Mouse (Mus musculus): Measurements from ENCODE around the gene Wipf3.

The Wipf3 gene

DNA sequence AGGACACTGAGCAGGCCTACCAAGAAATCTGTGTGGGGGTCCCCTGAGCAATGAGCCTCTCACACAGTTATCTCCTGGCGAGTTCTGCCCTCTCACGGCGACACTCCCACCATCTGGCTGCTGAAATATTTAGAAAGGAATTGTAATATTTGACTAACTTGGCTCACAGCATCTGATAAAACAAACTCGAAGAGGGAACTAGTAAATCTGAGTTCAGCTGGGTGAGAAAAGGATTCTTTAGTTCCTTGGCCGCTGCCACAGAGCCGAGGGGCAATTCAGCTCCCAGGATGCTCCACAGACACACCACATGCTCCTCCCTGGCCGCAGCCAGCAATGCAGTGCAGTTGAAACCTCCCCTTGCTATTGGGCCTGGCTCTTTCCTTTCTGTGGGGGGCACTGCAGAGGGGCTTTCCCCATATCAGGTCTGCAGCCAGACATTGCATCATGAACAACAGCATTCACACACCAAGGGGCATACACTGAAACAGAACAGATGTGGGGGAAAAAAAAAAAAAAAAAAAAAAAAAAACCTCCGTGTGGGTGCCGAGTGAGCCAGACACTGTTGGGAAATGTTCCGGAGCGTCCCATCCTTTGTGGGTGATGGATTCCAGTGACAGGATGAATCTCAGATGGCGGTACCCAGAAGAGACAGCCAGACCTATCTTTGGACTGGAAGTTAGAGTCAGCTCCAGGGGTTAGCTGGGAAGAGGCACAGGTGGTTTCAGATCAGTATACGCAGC lies 3.6 kb downstream of the Wipf3 start:
- peak; percentile 43 for DNase-seq

DNA sequence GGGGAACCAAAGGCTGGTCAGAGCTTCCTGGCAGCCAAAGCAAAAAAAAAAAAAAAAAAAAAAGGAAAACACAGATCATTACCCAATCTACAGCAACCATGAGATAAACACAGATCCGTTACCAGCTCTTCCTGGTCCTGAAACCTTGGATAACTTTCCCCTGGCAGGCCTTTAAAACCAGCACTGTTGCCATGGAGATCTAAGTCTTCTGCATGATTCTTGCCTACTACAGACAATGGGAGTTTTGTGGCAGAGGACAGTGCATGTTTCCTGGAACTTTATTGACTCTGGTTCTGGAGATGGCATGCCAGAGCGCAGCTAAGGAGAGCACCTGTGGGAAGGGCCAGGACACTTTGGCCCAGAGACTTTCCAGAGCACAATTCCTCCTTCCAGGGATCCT lies 4.8 kb downstream of the Wipf3 start:
- DNase-seq = no peak

DNA sequence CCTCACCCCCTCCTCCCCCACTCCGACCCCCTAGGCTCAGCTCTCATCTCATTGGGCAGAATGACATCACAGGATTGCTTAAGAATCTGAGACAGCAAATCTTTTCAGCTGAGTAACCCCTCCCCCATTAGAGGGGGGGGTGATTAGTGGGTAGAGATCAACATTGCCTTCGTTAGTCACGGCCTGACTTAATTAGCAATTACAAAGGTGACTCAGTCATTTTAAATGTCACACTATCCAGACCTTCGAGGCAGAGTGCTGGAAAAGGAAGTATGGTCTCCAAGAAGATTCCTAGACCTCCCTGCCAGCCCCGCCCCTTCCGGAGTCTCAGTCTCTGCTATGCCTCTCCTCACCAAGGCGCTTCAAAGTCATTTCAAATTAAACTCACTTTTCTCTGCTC lies 6.3 kb downstream of the Wipf3 start:
- DNase-seq = no peak

DNA sequence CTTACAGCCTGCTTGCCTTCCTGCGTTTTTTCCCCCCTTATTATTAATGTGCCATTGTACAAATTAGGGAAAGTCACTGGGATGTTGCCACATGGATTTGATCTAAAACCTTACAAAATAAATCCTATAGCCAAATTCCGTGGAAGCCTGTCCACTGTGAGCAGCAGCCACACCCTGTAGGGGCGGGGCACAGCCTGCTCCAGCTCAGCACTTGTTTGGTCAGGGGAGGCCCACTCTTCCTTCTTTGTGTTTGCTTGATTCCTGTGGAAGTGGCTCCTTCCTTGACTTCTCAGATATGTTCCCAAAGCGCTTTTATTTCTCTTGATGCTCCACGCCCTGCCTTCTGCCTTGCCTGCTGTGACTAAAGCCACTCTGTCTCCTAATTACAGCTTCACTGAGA lies 6.9 kb downstream of the Wipf3 start:
- no peak for DNase-seq

DNA sequence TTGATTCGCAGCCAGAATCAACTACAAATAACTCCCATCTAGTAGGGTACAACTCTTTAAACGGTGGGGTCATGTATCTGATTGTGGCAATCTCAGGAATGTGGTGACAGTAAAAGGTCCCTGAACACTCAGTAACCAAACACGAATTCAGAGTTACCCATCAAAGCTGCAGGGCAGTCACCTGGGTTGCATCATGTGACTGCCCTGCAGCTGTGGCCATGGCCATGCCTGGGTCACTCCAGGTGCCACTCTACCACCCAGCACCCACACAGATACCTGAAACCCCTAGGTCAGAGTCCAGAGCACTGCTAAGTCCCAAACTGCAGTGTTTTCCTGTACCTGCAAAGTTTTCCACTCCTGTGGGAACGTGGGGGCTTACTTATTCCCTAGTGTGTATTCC lies 9.1 kb downstream of the Wipf3 start:
- no peak for DNase-seq

DNA sequence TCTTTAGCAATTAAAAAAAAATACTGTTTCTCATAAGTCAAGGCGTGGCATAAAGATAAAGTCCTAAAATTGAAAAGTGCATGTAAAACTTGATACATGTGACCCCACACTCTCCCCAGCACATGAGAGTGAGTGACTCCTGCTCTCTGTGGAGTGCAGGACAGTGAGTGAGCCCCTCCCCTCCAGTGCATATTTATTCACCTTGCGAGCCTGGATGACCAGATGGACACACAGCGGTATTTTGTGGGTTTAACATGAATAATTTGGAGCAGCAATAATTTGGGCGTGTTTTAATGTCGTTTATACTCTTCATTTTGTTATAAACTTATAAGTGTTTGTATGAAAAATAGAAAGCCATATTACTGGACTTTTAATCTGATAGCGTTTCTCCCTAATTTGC lies 11.3 kb downstream of the Wipf3 start:
- DNase-seq = no peak

DNA sequence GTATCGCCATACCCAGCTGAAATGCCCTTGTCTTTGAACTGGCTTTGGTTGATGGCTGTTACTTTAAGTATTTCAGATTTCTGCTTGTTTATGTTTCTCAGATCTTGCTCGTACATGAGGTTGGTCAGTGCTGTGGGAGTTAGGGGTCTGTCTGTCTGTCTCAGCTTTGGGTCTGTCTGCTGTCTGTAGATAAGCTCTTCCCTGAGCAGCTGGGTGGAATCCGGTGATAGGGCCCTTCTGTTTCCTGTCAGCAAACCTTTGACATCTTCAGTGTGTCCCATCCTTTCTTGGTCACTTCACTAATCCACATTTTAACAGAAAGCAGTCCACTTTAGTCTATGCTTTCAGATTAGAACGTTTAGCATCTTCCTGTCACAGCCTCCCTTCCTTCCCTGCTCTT lies 14.3 kb downstream of the Wipf3 start:
- no peak for DNase-seq

DNA sequence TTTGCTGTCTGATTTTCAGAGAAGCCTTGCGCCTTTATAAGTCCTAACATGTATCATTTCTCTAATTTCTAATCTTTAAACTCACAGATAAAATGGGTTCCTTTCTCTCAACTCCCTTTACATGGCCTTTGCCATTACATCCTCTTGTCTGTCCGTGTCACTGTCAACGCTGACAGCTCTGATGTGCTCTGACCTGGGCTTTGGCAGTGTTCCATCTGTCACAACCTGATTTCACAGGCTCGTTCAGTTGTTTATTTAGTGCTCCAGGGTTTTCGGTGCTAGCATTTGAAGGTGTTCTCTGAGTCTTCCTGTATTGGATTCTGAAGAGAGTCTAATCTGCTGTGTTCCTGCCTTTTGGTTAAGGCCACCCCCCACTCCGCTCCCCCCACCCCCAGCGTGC lies 14.7 kb downstream of the Wipf3 start:
- no peak for DNase-seq

DNA sequence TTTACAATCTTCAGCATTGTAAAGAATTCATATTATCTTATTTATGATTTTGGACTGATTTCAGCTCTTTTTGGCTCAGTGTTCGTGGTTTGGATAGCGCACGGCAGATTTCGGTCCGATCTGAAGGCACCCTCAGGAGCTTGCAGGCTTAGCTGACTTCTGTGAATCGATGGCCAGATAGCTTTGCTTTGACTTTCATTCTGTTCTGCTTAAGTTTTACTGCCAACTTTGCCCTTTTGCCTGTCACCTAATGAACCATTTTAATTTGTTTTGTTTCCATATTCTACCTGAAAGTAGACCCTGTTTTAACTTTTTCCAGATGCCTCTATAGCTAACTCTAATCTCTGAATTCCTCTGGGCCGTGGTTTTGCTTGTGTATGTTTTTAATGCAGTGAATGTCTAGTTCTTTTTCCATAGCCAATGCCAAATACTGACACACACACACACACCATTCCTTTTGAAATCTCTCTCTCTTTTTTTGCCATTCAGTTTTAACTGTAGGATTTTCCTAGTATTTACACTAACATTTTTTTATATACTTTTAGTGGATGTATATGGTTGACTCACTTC lies 15.9 kb downstream of the Wipf3 start:
- DNase-seq = no peak

DNA sequence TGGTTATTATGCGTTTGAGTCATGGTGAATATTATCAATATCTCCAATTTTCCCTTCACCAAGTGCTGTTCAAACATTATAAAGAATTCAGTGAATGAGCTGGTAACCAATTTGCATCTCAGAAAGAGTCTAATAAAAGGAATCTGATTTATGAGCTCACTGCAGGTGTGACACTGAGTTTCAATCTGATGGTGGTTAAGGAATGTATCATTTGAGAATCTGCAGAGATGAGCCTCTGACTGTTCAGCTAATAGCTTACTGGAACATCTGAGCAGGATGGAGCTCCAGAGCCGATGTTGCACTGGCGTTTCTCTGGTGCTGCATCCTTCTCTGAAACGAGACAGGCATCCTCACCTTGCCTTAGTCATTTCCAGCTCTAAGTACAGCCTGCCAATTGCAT lies 17.9 kb downstream of the Wipf3 start:
- no peak for DNase-seq

DNA sequence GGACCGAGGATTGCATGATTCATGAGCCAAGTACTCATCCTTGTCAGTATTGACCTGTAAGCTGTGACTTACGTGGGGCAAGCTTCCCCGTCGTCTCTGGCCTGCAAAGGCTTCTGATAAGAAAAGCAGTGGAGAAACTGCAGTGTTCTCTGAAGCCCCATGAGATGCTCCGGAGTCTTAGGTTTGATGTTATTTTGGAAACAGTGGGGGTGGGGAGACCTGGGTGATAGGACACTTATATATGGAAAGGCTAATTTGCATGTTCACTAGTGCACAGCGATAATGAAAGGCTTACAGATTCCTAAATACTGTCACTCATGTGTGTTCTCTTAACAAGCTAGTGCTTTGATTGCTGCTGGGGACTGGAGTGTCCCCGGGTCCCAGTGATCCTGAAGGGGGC lies 30.3 kb downstream of the Wipf3 start:
- no peak for DNase-seq

DNA sequence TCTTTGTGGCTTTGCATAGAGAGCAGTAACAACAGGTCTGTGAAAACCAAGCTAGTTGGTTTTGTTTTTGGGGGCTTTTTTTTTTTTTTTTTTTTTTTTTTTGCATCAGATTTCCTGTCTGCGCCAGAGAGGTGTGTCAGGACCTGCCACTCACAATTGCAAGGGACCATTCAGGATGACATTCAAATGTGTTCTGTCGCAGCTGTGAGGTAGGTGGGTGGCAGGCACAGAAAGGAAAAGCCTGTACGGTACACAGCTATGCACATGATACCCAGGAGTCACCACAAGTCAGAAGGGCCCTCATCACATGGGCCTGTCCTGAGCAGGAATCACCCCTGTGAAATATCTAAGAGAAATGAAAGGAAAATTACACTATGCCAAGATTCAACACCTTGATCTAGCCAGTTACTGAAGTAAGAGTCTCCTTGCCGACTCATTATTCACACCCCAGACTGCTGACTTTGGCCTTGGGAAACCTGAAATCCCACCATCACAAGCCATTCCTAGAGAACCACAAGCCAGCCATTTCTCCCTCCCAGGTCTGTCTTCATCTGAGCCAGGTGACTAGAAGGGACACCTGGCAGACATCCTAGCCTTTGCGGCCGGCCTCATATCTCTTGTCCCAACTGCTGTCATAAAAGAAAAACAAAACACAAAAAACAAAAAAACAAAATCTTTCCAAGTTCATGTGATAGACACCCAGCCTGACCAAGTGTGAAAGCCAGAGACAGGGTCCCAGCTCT lies 30.9 kb downstream of the Wipf3 start:
- no peak for DNase-seq

DNA sequence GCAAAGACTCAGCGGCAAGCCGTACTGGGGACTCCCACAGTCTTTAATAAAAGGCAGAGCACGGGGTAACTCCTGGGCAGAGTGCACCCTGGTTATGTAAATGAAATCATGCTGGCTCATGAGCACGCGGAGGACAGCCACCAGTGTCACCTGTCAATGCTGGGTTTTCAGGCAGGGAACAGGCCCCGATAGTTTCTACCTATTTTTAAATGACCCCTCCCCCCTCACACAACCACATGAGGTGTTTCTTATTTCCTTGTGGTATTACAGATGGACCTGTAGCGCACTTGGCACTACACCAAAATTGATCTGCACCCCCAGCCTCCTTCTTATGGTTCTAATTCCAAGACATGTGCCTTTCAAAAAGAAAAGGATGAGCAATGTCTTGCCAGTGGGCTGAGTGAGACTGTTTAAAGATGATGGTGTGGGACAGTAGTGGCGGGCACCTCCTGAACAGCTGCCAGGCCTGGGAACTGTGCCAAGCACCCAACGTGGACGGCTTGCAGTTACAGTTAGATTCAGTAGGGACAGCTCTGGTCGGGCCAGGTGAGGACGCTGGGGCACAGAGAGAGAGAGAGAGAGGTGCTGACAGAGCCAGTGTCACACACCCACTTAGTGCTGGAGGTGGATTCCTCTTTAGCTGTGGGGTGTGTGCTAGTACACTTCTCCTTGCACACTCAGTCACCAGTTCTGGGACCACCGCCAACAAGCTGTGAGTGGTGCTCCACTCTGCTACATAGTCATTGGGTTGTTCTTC lies 31.7 kb downstream of the Wipf3 start:
- DNase-seq = peak; percentile 57

DNA sequence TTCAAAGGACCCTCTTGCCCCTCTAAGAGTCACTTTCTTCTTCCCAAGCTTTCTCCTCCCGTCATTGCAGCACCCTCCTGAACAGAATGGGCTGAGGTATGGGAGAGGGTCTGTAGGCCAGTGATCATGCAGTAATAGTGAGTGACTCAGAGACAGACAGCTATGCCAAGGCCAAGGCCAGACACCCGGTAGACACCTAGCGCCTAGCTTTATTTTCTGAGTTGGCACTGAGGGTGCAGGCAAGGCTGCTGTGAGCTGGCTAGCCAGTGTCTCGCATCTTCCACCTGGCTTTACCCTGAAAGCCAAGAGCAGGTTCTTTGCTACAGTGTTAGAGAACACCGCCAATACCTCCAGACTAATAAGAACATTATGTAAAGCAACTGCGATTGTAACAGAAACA lies 33.4 kb downstream of the Wipf3 start:
- DNase-seq = no peak

DNA sequence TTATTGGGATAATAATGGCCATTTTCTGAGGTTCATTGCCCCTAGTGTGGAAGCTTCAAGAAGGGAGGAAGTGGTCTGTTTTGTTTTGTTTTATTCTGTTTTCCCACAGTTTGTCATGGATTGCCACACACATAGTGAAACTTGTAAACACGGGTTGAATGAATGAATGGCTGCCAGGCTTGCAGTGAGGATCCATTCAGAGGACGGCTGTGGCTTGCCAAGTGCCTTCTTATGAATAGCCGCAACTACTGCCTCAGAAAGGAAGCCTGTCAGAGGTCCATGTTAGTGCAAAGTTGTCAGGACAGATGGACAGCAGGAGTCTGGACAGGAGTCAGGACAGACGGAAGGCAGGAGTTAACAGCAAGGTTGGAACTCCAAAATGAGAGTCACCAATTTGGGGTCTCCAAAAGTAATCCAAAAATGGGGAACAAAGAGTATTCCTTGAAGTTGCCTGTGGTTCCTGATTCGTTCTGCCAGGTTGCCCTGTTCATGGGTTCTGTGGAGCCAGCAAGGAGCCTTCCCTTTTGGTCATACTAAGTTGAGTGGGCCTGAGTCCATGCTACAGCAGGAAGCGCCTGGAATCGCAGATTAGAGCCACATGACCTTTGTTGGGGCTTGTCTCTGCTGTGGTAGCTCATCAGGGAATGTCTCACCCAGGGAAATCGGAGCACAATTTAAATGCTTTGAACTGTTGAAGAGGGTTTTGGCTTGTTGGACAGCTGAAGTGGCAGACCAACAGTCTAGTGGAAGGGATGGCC lies 34.5 kb downstream of the Wipf3 start:
- peak; percentile 67 for DNase-seq

DNA sequence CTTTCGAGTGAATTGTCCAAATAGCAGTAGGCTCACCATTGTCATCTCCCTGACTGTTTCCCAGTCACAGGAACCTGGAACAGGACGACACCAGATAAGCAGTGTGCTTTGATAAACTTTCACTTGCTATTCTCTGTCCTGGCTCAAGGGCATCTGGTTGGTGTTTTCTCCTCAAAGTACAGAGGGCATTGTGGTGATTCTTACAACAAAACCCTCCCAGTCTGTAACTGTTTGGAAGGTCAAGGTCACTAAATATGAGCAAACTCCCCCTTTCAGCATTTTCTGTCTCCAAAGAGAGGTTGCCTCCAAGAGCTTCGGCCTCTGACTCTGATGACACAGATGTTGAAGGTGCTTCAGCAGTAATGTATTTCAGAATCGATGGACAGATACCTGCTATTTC lies 35.5 kb downstream of the Wipf3 start:
- DNase-seq = no peak

DNA sequence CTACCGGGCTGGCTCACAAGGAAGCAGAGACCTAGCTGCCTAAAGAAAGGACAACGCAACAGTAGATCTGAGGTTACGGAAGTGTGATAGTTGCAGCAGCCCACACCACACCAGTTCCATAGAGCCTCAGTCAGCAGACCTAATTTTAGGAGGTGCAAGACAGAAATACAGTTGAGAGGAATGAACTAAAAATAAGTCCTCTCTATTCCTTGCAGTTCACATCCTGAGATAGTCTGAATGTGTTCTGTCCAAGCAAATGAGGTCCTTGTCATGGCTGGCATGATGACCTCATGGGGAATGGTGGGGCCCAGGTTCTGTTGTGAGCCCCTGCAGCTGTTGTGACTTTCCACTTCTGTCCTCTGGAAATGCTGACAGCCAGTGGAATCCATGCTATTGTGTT lies 38.0 kb downstream of the Wipf3 start:
- no peak for DNase-seq

DNA sequence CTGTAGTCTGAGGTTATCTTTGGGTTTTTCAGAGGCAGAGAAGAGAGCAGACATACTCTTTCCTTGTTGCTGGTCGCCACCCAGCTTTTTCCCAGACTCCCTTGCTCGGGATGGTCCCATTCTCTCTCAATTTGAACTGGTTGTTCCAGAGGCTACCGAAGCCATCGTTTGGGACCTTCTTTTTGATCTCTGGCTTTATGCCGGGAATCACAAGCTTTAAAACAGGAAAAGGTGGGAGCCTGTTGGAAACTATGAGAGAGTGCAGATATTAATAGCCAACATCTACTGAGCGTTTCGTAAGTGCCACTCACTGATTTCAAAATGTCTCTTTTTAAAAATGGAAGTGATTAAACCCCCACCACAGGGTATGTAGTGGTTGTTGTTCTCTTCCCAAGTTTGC lies 42.5 kb downstream of the Wipf3 start:
- DNase-seq = peak; percentile 45

DNA sequence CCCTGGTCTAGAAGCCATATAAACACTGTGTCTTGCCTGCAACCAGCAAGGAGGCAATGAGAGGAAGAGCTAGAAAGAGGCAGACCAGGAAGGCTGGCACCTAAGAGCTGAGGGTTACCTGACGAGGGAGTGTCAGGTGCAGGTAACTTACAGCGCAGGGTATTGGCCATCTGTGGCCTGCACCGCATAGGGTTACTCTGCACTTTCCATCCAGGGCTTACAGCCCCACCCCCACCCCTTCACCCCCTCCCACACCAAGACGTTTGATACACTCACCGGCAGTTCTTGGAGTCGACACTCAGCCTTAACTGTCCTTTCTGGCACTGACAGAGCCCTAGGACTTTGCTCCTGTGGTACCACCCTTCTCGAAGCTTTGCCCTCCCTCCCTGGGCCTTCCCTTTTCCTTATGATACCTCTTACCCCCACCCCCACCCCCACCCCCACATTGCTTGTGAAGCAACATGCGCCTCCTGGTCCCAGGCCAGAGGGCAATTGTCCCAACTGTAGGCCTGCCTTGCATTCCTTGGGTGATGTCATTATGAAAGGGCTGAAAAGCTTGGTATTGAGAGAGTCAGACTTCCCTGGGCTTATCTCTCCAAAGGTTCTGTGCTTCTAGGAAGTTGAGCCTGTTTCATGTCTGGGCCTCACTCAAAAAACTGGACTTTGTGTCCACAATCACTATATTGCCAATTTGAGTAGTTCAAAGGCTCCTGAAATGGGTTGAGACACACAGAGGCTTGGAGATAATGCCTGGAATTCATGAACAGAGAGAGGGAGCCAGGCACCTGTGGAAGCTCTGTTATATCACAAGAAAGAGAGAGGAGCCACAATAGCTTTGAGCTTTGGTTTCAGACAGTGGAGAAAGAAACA lies 43.7 kb downstream of the Wipf3 start:
- peak; percentile 66 for DNase-seq

DNA sequence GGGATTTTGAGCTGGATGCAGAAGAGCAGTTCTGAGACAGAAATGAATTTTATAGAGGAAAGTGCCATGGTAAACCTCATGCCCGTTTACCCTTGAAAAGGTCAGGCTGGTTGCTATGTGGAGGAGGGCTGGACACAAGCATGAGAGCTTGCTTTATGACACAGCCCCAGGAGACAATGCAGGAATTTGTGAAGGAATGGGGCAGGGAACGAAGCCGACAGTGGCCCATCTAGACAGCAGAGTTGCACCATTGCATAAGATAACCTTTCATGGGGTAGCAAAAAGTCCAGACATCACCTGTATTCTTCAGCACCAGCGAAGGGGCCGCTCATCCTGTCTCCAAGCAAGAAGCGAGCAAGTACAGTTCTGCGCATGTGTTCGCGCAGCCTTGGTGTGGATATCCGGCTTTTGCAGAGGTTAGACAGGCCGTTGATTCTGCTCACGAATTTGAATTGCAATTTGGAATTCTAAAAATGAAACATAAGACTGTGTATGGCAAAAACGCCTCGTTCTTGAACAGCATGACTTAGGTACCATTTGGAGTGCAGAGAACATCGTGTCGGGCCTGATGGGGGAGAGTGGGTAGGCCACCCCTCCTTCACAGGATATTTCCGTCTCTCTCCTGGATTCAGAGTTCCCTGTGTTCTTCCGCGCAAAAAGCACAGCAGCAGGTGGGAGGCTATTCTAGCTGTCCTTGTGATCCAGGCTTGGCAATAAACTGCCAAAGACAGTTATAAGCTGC lies 46.7 kb downstream of the Wipf3 start:
- DNase-seq = no peak
